Mouse (Mus musculus) central nervous system, embryonic 14 days (tissue): ENCODE measurements around the gene Cacna1i. TPM values are rescaled to one million over a fixed set of nuclear protein-coding genes. Genes with fewer than 3 reads are reported as not detected.

Experiments used
- polyA plus RNA-seq: library from polyadenylated mRNA; depleted of rRNA; stranded (reverse); fragments of >200 nt; gene quantifications from 2 replicates; pipeline ENCODE4 v1.2.3, GENCODE M21; 2012; rRNA removed

Cacna1i gene
- polyA plus RNA-seq, result 3.1 and 3.2 TPM in 2 replicates

DNA sequence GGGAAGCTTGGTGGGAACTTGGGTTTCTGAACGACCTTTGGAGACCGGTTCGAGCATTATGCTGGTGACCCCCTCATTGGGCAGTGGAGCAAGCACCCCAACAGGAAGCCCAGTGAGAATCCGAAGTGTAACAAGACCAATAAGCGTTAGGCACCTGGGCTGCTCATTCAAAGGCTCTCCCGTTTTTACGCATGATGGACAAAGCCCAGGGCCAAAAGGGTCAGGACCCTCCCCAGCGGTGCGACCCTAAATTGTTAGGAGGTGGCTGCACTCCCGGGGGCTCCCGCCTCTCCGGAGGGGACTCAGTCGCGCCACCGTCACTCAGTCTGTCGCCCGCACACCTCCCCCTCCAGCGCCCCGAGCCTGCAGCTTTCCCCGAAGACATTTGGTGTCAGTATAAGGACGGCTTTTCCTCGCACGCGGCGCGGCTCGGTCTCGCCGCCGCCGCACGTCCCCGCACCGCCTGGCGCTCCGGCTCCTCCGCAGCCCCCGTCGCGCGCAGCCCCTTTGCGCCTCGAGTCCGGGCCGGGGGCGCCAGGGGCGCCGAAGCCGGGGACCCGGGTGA is at the start of gene Cacna1i:
Cacna1i (plus strand) TSS at position 388 of the 565 bp plus-strand sequence.

DNA sequence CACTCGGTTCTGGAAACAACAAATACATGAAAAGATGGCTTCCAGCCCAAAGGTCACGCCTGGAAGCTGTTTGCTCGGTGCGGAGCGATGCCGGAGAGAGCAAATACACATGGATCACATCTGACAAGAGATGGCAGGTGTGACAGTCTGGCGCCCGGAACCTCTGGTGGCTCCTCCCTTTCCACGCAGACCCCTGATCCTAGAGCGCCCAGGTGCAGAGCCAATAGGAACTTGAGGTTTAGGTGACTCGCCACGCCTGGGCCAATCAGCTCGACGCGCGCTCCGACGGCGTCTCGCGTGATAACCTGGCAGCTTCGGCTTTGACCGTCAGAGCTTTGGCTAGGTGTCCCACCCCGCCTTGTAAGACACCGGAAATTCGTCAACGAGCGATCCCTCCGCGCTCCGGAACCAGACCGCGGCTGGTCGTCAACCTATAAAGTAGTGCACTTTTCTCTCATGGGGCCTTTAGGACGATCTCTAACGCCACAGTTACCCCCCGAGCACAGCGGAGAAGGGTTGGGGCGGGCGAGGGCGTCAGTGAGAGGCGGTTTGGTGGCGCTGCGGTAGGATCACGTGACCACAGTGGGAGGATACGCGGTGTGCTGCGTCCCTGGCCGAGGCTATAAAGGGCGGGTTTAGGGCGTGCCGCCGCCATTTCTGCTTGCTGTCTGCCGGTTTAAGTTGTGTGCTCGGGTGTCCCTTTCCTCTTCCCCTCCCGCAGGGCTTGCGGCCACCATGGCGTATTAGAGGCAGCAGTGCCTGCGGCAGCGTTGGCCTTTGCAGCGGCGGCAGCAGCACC is 32.0 kb upstream of the Cacna1i start, which contains the start of gene Atf4:
Atf4 (plus strand) TSS at position 338 of the 799 bp plus-strand sequence.

DNA sequence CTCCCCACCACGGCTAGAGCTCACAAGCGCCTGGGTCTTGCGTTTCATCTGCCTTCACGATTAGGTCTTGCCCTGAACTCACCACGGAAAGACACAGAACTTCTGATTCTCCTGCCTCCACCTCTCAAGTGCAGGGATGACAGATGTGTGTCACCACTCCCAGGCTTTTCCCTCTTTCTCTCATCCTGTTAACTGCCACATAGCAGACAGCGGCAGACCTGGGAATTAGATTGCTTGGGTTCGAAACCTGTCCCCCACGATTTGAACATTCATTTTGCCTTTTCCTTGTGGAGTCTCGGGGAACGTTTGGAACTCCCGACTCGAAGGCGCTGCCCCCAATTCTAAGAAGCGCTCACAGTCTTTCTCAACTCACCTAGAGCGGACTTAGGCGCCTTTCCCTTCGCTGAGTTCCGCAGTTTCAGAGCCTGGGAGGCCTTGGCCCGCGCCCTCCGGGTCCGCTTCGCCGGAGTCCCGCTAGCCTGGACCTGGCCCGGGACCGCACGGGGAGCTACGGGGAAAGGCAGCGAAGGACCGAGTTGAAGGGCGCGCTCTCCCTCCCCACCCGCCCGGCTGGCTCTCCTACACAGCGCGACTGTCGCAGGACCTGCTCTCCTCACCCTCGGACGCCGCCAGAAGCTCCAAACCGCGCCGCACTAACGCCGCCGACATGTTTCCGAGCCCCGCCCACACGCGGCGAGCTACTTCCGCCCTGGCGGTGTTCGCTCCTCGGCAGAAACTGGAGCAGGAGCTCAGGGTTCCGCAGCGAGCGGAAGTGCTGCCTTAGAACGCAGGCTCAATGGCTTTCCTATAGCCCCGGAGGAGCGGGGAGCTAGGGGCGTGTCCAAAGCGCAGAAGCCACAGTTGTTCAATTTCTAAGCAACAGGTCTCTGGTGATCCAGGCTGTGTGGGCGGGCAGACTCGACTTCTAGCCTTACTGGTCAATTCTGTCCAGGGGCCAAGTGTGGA is 23.1 kb upstream of the Cacna1i start, which contains the start of gene Rps19bp1:
Rps19bp1 (minus strand) TSS at position 706 of the 966 bp plus-strand sequence.

Other genes starting within 250 kb of the Cacna1i start
- gene Syngr1, start 195.9 kb upstream of the Cacna1i start, polyA plus RNA-seq, result 48.6 and 57.1 TPM in 2 replicates
- 1,038 and 1,063 TPM in 2 replicates for gene Rpl3, start 195.4 kb upstream of the Cacna1i start, polyA plus RNA-seq
- gene Tab1, start 154.1 kb upstream of the Cacna1i start, polyA plus RNA-seq, result 44.6 and 48.4 TPM in 2 replicates
- gene Mgat3, start 113.5 kb upstream of the Cacna1i start, polyA plus RNA-seq, result 41.9 and 43.1 TPM in 2 replicates
- gene Mief1, start 53.2 kb upstream of the Cacna1i start, polyA plus RNA-seq, result 15.4 and 15.8 TPM in 2 replicates
- gene AC140267.1, start 51.4 kb upstream of the Cacna1i start, polyA plus RNA-seq, result not detected in 2 replicates
- gene Atf4, start 32.1 kb upstream of the Cacna1i start, polyA plus RNA-seq, result 252 and 295 TPM in 2 replicates
- gene Rps19bp1, start 22.9 kb upstream of the Cacna1i start, polyA plus RNA-seq, result 52.0 and 55.4 TPM in 2 replicates